Mouse (Mus musculus): ENCODE data around the gene Mrps18a. TPM values are rescaled to one million over a fixed set of nuclear protein-coding genes. Genes with fewer than 3 reads are reported as not detected.
A peak's percentile ranks its signal among the peaks of the same experiment; 100 is the strongest.

Gene Mrps18a
- total and polyA plus RNA-seq, 3 experiments: 78.1 to 127 (median 126) TPM

- DNase-seq (ENCODE audit: extremely low read depth): peak; percentile 55
These were observed 59.8 kb downstream of the Mrps18a start for GRCm38 (mm10) chr17:46170538-46170937.

More at GRCm38 (mm10) chr17:46170538-46170937, 59.8 kb downstream of the Mrps18a start:
- Histone ChIP-seq H3K4me3 (replicated peaks in 1 of 3; ENCODE audit: low read depth in 2 of 3, low read length in 2 of 3, poor library complexity in 1 of 3) (no peak overlapping the region), H3K4me1 (ENCODE audit: control insufficient read depth in 1 of 2, insufficient read depth in 2 of 2) (peaks cover 0 to 7% of the 10 kb centered on the region in 2 experiments; a peak in 1 of 4 replicates), H3K9ac (ENCODE audit: insufficient read depth, low read depth) (no peak overlapping the region), H3K27ac (ENCODE audit: insufficient read depth, low read depth) (no peak overlapping the region), H3K27me3 (replicated peaks) (no peaks in the 10 kb centered on the region), H3K79me2 (replicated peaks; ENCODE audit: control insufficient read depth, extremely low read depth, insufficient read depth, poor library complexity, severe bottlenecking) (no peaks in the 10 kb centered on the region), H3K4me2 (ENCODE audit: insufficient read depth, low read depth, poor library complexity, severe bottlenecking) (no peak overlapping the region), H3K9me3 (replicated peaks; ENCODE audit: low read length) (no peaks in the 10 kb centered on the region), H3K36me3 (replicated peaks in 1 of 2; ENCODE audit: control insufficient read depth in 1 of 2, insufficient read depth in 1 of 2, low read length in 1 of 2) (peaks cover 70 to 85% of the 10 kb centered on the region in 2 experiments)
- dilution Hi-C loops (cut with MboI; ENCODE audit: extremely low pct_ligation_motif_present, extremely low pct_unique_long_range_greater_than_20kb, low sequenced_read_pairs) (no loop called here), in situ Hi-C loops (cut with MboI; ENCODE audit: low pct_ligation_motif_present, low pct_unique_long_range_greater_than_20kb, low sequenced_read_pairs) (no loop called here)
- TF ChIP-seq KAT2A (IDR thresholded peaks at IDR 0.05; ENCODE audit: insufficient replicate concordance, low read length) (no peak), CTCF (conservative IDR thresholded peaks at IDR 0.05 in 1 of 2, IDR thresholded peaks at IDR 0.05 in 1 of 2; ENCODE audit: low read depth in 2 of 2, low read length in 2 of 2) (peak; percentile 69 to 77), SMC3 (IDR thresholded peaks at IDR 0.05; ENCODE audit: low read depth, low read length) (peak; percentile 53), RCOR1 (conservative IDR thresholded peaks at IDR 0.05; ENCODE audit: low read depth, low read length) (no peak), RAD21 (IDR thresholded peaks at IDR 0.05; ENCODE audit: low read depth, low read length) (peak; percentile 43)

Other genes starting within 250 kb of the Mrps18a start
- 21.5 and 50.0 TPM in 2 replicates for gene Vegfa, start 78.6 kb upstream of the Mrps18a start, total RNA-seq (2012; rRNA removed)
- 15.5 and 17.2 TPM in 2 replicates for gene Vegfa, start 78.6 kb upstream of the Mrps18a start, total RNA-seq (2014; rRNA removed)
- gene Vegfa, start 78.6 kb upstream of the Mrps18a start, polyA plus RNA-seq (2012; ENCODE audit: insufficient read length, low read depth): 15.3 and 16.5 TPM in 2 replicates
- gene Rsph9, start 33.2 kb downstream of the Mrps18a start, total RNA-seq (2012; rRNA removed): 0.25 and 1.1 TPM in 2 replicates
- not detected in 2 replicates for gene Rsph9, start 33.2 kb downstream of the Mrps18a start, total RNA-seq (2014; rRNA removed)
- gene Rsph9, start 33.2 kb downstream of the Mrps18a start, polyA plus RNA-seq (2012; ENCODE audit: insufficient read length, low read depth): 0.61 TPM in 1 of 2 replicates, not detected in the other
- 9.7 and 12.0 TPM in 2 replicates for gene Mad2l1bp, start 42.6 kb downstream of the Mrps18a start, total RNA-seq (2012; rRNA removed)
- 13.9 and 16.3 TPM in 2 replicates for gene Mad2l1bp, start 42.6 kb downstream of the Mrps18a start, total RNA-seq (2014; rRNA removed)
- 16.8 and 19.3 TPM in 2 replicates for gene Mad2l1bp, start 42.6 kb downstream of the Mrps18a start, polyA plus RNA-seq (2012; ENCODE audit: insufficient read length, low read depth)
- gene Gtpbp2, start 50.0 kb downstream of the Mrps18a start, total RNA-seq (2012; rRNA removed): 40.9 and 104 TPM in 2 replicates
- 14.9 and 17.4 TPM in 2 replicates for gene Gtpbp2, start 50.0 kb downstream of the Mrps18a start, total RNA-seq (2014; rRNA removed)
- gene Gtpbp2, start 50.0 kb downstream of the Mrps18a start, polyA plus RNA-seq (2012; ENCODE audit: insufficient read length, low read depth): 20.8 and 23.8 TPM in 2 replicates
- 36.0 and 39.3 TPM in 2 replicates for gene Polh, start 91.7 kb downstream of the Mrps18a start, total RNA-seq (2012; rRNA removed)
- gene Polh, start 91.7 kb downstream of the Mrps18a start, total RNA-seq (2014; rRNA removed): 40.4 and 40.8 TPM in 2 replicates
- gene Polh, start 91.7 kb downstream of the Mrps18a start, polyA plus RNA-seq (2012; ENCODE audit: insufficient read length, low read depth): 20.3 and 23.1 TPM in 2 replicates
- 44.7 and 53.7 TPM in 2 replicates for gene Xpo5, start 91.8 kb downstream of the Mrps18a start, total RNA-seq (2012; rRNA removed)
- 56.3 and 56.5 TPM in 2 replicates for gene Xpo5, start 91.8 kb downstream of the Mrps18a start, total RNA-seq (2014; rRNA removed)
- gene Xpo5, start 91.8 kb downstream of the Mrps18a start, polyA plus RNA-seq (2012; ENCODE audit: insufficient read length, low read depth): 53.3 and 55.1 TPM in 2 replicates
- 361 and 433 TPM in 2 replicates for gene Polr1c, start 137.1 kb downstream of the Mrps18a start, total RNA-seq (2012; rRNA removed)
- gene Polr1c, start 137.1 kb downstream of the Mrps18a start, total RNA-seq (2014; rRNA removed): 350 and 356 TPM in 2 replicates
- 367 and 386 TPM in 2 replicates for gene Polr1c, start 137.1 kb downstream of the Mrps18a start, polyA plus RNA-seq (2012; ENCODE audit: insufficient read length, low read depth)
- gene Yipf3, start 137.1 kb downstream of the Mrps18a start, total RNA-seq (2012; rRNA removed): 24.8 and 32.5 TPM in 2 replicates
- 9.0 and 15.8 TPM in 2 replicates for gene Yipf3, start 137.1 kb downstream of the Mrps18a start, total RNA-seq (2014; rRNA removed)
- gene Yipf3, start 137.1 kb downstream of the Mrps18a start, polyA plus RNA-seq (2012; ENCODE audit: insufficient read length, low read depth): 45.4 and 52.6 TPM in 2 replicates
- gene Lrrc73, start 142.5 kb downstream of the Mrps18a start, total RNA-seq (2012; rRNA removed): 2.7 and 3.6 TPM in 2 replicates
- 1.5 and 1.8 TPM in 2 replicates for gene Lrrc73, start 142.5 kb downstream of the Mrps18a start, total RNA-seq (2014; rRNA removed)
- 4.0 and 4.2 TPM in 2 replicates for gene Lrrc73, start 142.5 kb downstream of the Mrps18a start, polyA plus RNA-seq (2012; ENCODE audit: insufficient read length, low read depth)
- gene Tjap1, start 172.0 kb downstream of the Mrps18a start, total RNA-seq (2012; rRNA removed): 13.8 and 14.2 TPM in 2 replicates
- gene Tjap1, start 172.0 kb downstream of the Mrps18a start, total RNA-seq (2014; rRNA removed): 8.6 and 9.1 TPM in 2 replicates
- gene Tjap1, start 172.0 kb downstream of the Mrps18a start, polyA plus RNA-seq (2012; ENCODE audit: insufficient read length, low read depth): 24.3 and 28.6 TPM in 2 replicates
- gene Dlk2, start 186.4 kb downstream of the Mrps18a start, total RNA-seq (2012; rRNA removed): 0.08 and 0.13 TPM in 2 replicates
- gene Dlk2, start 186.4 kb downstream of the Mrps18a start, total RNA-seq (2014; rRNA removed): not detected in 2 replicates
- not detected in 2 replicates for gene Dlk2, start 186.4 kb downstream of the Mrps18a start, polyA plus RNA-seq (2012; ENCODE audit: insufficient read length, low read depth)
- 3.6 and 4.1 TPM in 2 replicates for gene Abcc10, start 217.4 kb downstream of the Mrps18a start, total RNA-seq (2012; rRNA removed)
- gene Abcc10, start 217.4 kb downstream of the Mrps18a start, total RNA-seq (2014; rRNA removed): 1.1 and 1.4 TPM in 2 replicates
- gene Abcc10, start 217.4 kb downstream of the Mrps18a start, polyA plus RNA-seq (2012; ENCODE audit: insufficient read length, low read depth): 2.7 and 3.8 TPM in 2 replicates

Data from CH12.LX (cell line).